Mouse (Mus musculus) hindbrain, embryonic 10.5 days (tissue): ENCODE data around the gene Gtf2a2. TPM values are rescaled to one million over a fixed set of nuclear protein-coding genes. Genes with fewer than 3 reads are reported as not detected.
"Not testable (repeated sequence)": the region's sequence is repeated elsewhere in the genome, so short reads cannot be mapped to it uniquely, and the experiment has no call there.

Experiments used
- DNase-seq: peaks from one replicate; pipeline ENCODE4 v3.0.0-alpha.2; 2017; ENCODE audit warnings: low spot score
- H3K27ac ChIP-seq: fragments of 300-500 bp; sonication (generic); 2 replicates; pipeline ENCODE4 v1.5.1; 2016; ENCODE audit warnings: mild to moderate bottlenecking, moderate library complexity
- H3K27me3 ChIP-seq: fragments of 300-500 bp; sonication (generic); 2 replicates; pipeline ENCODE4 v1.6.1; 2016; ENCODE audit warnings: mild to moderate bottlenecking; ENCODE audit not compliant: poor library complexity, insufficient read depth, severe bottlenecking
- H3K36me3 ChIP-seq: fragments of 300-500 bp; sonication (generic); 2 replicates; pipeline ENCODE4 v1.6.1; 2016; ENCODE audit warnings: mild to moderate bottlenecking, moderate library complexity
- H3K4me1 ChIP-seq: fragments of 300-500 bp; sonication (generic); replicated peaks from 2 replicates; pipeline ENCODE4 v1.6.1; 2016; ENCODE audit warnings: mild to moderate bottlenecking
- H3K4me3 ChIP-seq: fragments of 300-500 bp; sonication (generic); 2 replicates; pipeline ENCODE4 v1.5.1; 2016; ENCODE audit warnings: mild to moderate bottlenecking, moderate library complexity
- H3K9me3 ChIP-seq: fragments of 300-500 bp; sonication (generic); 2 replicates; pipeline ENCODE4 v1.6.1; 2016; ENCODE audit warnings: mild to moderate bottlenecking, moderate library complexity
- WGBS: fragments of 180-500 bp; shearing (Covaris S2); methylation state at CpG from one replicate; pipeline ENCODE4 v1.1.7; 2016; 5-methylcytosine and 5-hydroxymethylcytosine counted together
- polyA plus RNA-seq: library from polyadenylated mRNA; unstranded; fragments of >200 nt; fragmentation: Nextera tagmentation; extraction: Ambion mirVana; gene quantifications from 2 replicates; pipeline ENCODE4 v1.2.1, GENCODE M21; 2016

The Gtf2a2 gene
- polyA plus RNA-seq, 1 experiment from 2014 or later, result 185 TPM

GRCm38 (mm10) chr9:70003516-70003915 is 8.8 kb upstream of the Gtf2a2 start:
- Histone ChIP-seq H3K27ac (no peak overlapping the region), H3K4me3 (no peak overlapping the region), H3K9me3 (no peaks in the 10 kb centered on the region), H3K4me1 (no peaks in the 10 kb centered on the region), H3K36me3 (peaks cover 100% of the 10 kb centered on the region), H3K27me3 (no peaks in the 10 kb centered on the region)
- 92% methylated on average over 10 of the region's 10 CpGs for WGBS
- no peak for DNase-seq

GRCm38 (mm10) chr9:70006984-70007383 is 5.4 kb upstream of the Gtf2a2 start:
- Histone ChIP-seq H3K4me3 (no peak overlapping the region), H3K27ac (no peak overlapping the region), H3K36me3 (peaks cover 92% of the 10 kb centered on the region), H3K27me3 (no peaks in the 10 kb centered on the region), H3K9me3 (no peaks in the 10 kb centered on the region), H3K4me1 (0 out of 2 replicates have a peak, but pooled peaks cover 1% of the 10 kb centered on the region)
- 94% methylated on average over 5 of the region's 5 CpGs for WGBS
- DNase-seq, result no peak

GRCm38 (mm10) chr9:70007506-70008248 is 4.7 kb upstream of the Gtf2a2 start:
- 86% methylated on average over 14 of the region's 14 CpGs for WGBS
- peaks cover 85% of the 10 kb centered on the region for H3K36me3 ChIP-seq

GRCm38 (mm10) chr9:70009754-70010304 is 2.5 kb upstream of the Gtf2a2 start:
- DNase-seq, result no peak
- peaks cover 19% of the 10 kb centered on the region for H3K4me1 ChIP-seq
- H3K36me3 ChIP-seq, result peaks cover 64% of the 10 kb centered on the region
- no peak overlapping the region for H3K4me3 ChIP-seq
- WGBS, result 92% methylated on average over 8 of the region's 8 CpGs
- H3K9me3 ChIP-seq, result no peaks in the 10 kb centered on the region
- no peak overlapping the region for H3K27ac ChIP-seq
- no peaks in the 10 kb centered on the region for H3K27me3 ChIP-seq

More at GRCm38 (mm10) chr9:70007506-70008248, 4.7 kb upstream of the Gtf2a2 start:
- H3K9me3 ChIP-seq, result no peaks in the 10 kb centered on the region
- no peaks in the 10 kb centered on the region for H3K27me3 ChIP-seq
- no peak for DNase-seq
- H3K27ac ChIP-seq, result no peak overlapping the region
- H3K4me1 ChIP-seq, result 0 out of 2 replicates have a peak, but pooled peaks cover 3% of the 10 kb centered on the region
- no peak overlapping the region for H3K4me3 ChIP-seq

- no peaks in the 10 kb centered on the region for H3K27me3 ChIP-seq
- DNase-seq, result no peak
- H3K9me3 ChIP-seq, result no peaks in the 10 kb centered on the region
- no peak overlapping the region for H3K4me3 ChIP-seq
- H3K27ac ChIP-seq, result no peak overlapping the region
- peaks cover 58% of the 10 kb centered on the region for H3K36me3 ChIP-seq
- 95% methylated on average over 5 of the region's 5 CpGs for WGBS
- H3K4me1 ChIP-seq, result peaks cover 19% of the 10 kb centered on the region
Measured at GRCm38 (mm10) chr9:70010781-70011473, 1.4 kb upstream of the Gtf2a2 start.

GRCm38 (mm10) chr9:70011537-70012407 is 578 bp upstream of the Gtf2a2 start:
- no peaks in the 10 kb centered on the region for H3K27me3 ChIP-seq
- peak overlapping the region; percentile 93 for H3K4me3 ChIP-seq
- peak overlapping the region; percentile 98 for H3K27ac ChIP-seq
- H3K4me1 ChIP-seq, result peaks cover 19% of the 10 kb centered on the region
- DNase-seq, result no peak
- 65% methylated on average over 14 of the region's 14 CpGs for WGBS
- H3K36me3 ChIP-seq, result peaks cover 57% of the 10 kb centered on the region
- H3K9me3 ChIP-seq, result no peaks in the 10 kb centered on the region

GRCm38 (mm10) chr9:70015632-70016031 is 3.3 kb downstream of the Gtf2a2 start:
- H3K9me3 ChIP-seq, result no peaks in the 10 kb centered on the region
- no peak for DNase-seq
- no peaks in the 10 kb centered on the region for H3K27me3 ChIP-seq
- H3K4me3 ChIP-seq, result no peak overlapping the region
- peaks cover 19% of the 10 kb centered on the region for H3K4me1 ChIP-seq
- 85% methylated on average over 2 of the region's 2 CpGs for whole genome bisulfite sequencing
- no peak overlapping the region for H3K27ac ChIP-seq
- H3K36me3 ChIP-seq, result peaks cover 50% of the 10 kb centered on the region

GRCm38 (mm10) chr9:70018879-70019278 is 6.5 kb downstream of the Gtf2a2 start:
- Histone ChIP-seq H3K9me3 (no peaks in the 10 kb centered on the region), H3K27ac (no peak overlapping the region), H3K4me3 (no peak overlapping the region), H3K4me1 (peaks cover 7% of the 10 kb centered on the region), H3K27me3 (no peaks in the 10 kb centered on the region), H3K36me3 (peaks cover 68% of the 10 kb centered on the region)
- DNase-seq, result no peak

- H3K27ac ChIP-seq, result no peak overlapping the region
- no peak for DNase-seq
- no peaks in the 10 kb centered on the region for H3K4me1 ChIP-seq
- H3K36me3 ChIP-seq, result peaks cover 57% of the 10 kb centered on the region
- no peaks in the 10 kb centered on the region for H3K27me3 ChIP-seq
- no peak overlapping the region for H3K4me3 ChIP-seq
- H3K9me3 ChIP-seq, result no peaks in the 10 kb centered on the region
- 90% methylated on average over 1 of the region's 1 CpGs for WGBS
Measured at GRCm38 (mm10) chr9:70021610-70022009, 9.3 kb downstream of the Gtf2a2 start.

GRCm38 (mm10) chr9:70022083-70022482 is 9.7 kb downstream of the Gtf2a2 start:
- Histone ChIP-seq H3K27ac (no peak overlapping the region), H3K9me3 (no peaks in the 10 kb centered on the region)
- 90% methylated on average over 4 of the region's 4 CpGs for WGBS

GRCm38 (mm10) chr9:70023615-70024014 is 11.3 kb downstream of the Gtf2a2 start:
- not testable (repeated sequence) for H3K4me1 ChIP-seq, H3K27ac ChIP-seq, H3K4me3 ChIP-seq, H3K27me3 ChIP-seq, H3K9me3 ChIP-seq, DNase-seq
- peaks cover 42% of the 10 kb centered on the region for H3K36me3 ChIP-seq
- 75% methylated on average over 1 of the region's 1 CpGs for WGBS

More at GRCm38 (mm10) chr9:70022083-70022482, 9.7 kb downstream of the Gtf2a2 start:
- Histone ChIP-seq H3K27me3 (no peaks in the 10 kb centered on the region), H3K36me3 (peaks cover 52% of the 10 kb centered on the region), H3K4me1 (no peaks in the 10 kb centered on the region), H3K4me3 (no peak overlapping the region)
- DNase-seq, result no peak

GRCm38 (mm10) chr9:70024648-70025047 is 12.3 kb downstream of the Gtf2a2 start:
- no peak for DNase-seq
- Histone ChIP-seq H3K27ac (no peak overlapping the region), H3K4me1 (no peaks in the 10 kb centered on the region), H3K27me3 (no peaks in the 10 kb centered on the region), H3K36me3 (peaks cover 34% of the 10 kb centered on the region), H3K4me3 (no peak overlapping the region), H3K9me3 (no peaks in the 10 kb centered on the region)
